Mouse (Mus musculus) ZHBTc4 (cell line): ENCODE measurements around the gene Olfr69.
"Not testable (repeated sequence)": the region's sequence is repeated elsewhere in the genome, so short reads cannot be mapped to it uniquely, and the experiment has no call there.

Experiments used
- DNase-seq: peaks from one replicate; pipeline ENCODE4 v3.0.0-alpha.2; 2011; ENCODE audit warnings: low read depth, low spot score

The Olfr69 gene

DNA sequence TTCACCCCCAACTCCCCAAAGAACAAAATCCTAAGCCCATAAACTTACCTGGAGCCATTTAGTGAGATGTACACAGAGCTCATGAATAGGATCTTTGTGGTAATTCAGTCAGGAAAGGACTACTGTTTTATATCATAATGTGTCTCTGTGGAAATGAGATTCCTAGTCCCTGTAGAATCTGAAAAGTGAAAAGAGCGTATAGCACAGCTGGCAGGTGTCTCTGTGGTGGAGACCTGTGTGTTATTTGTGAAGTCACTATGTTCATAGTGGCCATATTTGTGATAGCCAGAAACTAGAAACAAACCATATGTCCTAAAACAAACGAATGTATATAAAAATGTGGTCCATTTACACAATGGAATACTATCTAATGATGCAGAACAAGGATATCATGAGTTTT, at the start of gene Olfr69:
TSS of gene Olfr69 (minus strand) at position 101 of the 400 bp plus-strand sequence.
- no peak for DNase-seq

DNA sequence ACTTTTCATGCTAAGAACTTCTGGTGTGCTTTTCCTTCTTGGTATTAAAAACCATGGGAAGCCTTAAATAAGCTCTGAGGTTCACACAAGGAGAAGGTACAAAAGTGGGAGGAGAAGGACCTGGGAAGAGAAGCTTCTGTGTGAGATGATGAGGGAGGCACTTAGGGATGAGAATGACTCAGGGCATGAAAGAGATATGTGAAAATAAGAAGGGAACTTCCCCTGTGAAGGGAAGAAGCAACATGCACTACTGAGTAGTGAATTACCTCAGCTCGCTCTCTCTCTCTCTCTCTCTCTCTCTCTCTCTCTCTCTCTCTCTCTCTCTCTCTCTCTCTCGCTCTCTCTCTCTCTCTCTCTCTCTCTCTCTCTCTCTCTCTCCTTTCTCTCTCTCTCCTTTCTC, 43.7 kb upstream of the Olfr69 start:
- not testable (repeated sequence) for DNase-seq

DNA sequence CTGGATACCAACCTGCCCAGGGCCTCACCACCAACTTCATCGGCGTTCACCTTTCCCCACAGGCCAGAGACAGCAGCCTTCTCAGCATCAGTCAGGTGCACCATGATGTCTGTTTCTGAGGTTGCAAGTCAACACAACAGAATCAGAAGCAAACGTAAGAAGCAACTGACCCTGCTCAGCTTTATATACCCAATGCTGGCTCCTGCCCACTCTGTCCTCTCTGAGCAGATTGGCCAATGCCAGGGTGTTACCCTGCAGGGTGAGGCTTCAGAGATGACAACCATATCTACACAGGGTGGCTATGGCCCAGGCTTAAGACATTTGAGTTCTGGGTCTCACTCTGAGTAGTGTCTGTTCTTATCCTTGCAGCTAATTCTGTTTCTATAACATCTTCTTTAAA, 42.4 kb upstream of the Olfr69 start, which contains the start of gene Hbb-bt:
TSS of gene Hbb-bt (minus strand) at position 231 of the 400 bp plus-strand sequence.
- DNase-seq = no peak

DNA sequence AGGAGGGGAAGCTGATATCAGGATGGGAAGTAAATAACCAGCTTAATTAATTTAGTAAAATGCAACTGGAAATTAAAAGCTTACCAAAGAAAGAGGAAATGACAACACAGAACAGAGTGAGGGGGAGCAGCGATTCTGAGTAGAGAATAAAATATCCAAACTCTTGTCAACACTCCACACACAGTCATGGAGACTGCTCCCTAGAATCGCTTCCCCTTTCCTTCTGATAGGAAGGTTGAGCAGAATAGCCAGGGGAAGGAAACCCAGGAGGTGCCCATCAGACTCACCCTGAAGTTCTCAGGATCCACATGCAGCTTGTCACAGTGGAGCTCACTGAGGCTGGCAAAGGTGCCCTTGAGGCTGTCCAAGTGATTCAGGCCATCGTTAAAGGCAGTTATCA, 41.8 kb upstream of the Olfr69 start:
- not testable (repeated sequence) for DNase-seq

DNA sequence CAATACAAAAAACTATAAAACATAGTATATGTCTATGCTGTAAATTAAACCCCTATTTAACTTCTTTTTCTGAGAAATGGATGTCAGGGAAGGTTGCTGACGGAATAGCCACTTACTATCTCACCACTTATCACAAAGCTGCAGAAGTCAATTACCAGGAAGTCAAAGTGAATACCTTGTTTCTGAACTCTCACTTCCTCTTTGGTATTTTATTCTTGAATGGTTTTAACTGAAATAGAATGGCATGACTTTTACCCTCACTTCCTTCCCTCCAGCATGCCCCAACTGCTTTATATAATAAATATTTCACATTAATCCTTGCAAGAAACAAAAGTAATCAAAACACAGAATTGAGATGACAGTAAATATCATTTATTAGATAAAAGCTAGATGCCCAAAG, 40.8 kb upstream of the Olfr69 start:
- no peak for DNase-seq

DNA sequence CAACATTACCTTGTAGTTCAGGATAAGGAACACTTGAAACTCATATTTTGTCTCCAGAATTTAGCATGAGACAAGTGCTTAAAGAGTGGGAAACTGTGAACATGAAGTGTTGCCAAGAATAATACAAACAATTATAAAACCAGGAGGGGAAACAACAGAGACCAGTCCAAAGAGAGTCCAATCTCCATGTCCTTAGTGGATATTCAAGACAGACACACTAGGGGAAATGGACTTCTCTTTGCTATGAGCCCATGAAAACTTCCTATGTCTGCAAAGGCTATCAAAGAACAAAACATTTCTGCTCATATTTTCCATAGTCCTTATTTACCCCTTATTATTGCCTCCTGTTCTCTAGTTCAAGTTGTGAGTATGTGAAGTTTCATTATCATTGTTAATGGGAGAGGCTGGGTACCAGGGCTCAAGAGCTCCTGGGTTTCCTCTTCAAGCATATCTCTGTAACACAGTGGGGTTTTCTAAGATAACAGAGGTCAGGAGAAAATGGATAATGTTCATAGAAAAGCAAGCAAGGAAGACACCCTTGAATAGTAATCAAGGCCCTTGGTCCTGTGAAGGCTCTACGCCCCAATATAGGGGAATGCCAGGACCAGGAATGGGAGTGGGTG, 39.9 kb upstream of the Olfr69 start:
- no peak for DNase-seq

DNA sequence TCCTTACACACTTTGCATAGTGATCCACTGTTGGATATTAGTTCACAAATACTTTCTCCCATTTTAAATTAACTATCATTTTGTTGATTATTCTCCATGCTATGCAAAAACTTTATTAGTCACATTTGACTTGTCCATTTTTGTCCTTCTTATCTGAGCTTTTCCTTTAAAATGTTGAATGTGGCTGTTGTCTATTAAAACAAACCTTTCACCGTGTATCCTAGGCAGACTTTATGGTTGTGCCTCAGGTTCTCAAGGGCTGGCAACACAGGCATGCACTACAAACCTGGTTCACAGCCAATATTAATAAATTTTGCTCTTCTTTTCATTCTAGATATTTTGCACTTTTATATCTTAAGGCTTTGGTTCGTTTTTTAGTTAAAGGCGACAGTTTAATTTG, 39.4 kb upstream of the Olfr69 start:
- no peak for DNase-seq

DNA sequence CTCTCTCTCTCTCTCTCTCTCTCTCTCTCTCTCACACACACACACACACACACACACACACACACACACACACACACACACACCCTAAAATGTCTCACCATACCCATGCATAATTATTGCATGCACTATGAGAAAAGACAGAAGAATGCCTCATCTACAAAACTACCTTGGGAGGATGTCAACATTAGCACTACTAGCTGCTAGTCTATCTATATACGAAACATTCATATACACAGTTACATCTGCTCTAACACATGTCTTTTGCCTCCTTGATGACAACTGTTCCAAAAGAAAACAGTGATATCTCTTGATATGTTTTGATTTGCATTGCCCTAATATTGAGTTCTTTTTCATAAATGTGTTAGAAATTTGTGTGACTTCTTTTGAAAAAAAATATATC, 38.9 kb upstream of the Olfr69 start:
- no peak for DNase-seq

DNA sequence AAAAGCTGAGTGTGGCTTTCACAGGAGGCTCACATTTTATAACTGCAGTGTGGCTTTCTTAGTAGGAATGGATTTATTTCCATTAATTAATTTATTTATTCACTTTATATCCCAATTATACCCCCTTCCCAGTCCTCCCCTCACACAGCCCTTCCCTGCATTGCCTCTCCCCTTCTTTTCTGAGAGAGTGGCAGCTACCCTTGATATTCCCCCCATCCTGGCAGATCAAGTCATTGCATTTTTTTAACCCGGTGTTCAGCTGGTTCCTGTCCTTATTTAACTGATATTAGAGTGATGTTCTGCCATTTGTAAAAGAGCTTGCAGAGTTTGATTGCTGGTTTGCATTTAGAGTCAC, 38.4 kb upstream of the Olfr69 start:
- DNase-seq = no peak

DNA sequence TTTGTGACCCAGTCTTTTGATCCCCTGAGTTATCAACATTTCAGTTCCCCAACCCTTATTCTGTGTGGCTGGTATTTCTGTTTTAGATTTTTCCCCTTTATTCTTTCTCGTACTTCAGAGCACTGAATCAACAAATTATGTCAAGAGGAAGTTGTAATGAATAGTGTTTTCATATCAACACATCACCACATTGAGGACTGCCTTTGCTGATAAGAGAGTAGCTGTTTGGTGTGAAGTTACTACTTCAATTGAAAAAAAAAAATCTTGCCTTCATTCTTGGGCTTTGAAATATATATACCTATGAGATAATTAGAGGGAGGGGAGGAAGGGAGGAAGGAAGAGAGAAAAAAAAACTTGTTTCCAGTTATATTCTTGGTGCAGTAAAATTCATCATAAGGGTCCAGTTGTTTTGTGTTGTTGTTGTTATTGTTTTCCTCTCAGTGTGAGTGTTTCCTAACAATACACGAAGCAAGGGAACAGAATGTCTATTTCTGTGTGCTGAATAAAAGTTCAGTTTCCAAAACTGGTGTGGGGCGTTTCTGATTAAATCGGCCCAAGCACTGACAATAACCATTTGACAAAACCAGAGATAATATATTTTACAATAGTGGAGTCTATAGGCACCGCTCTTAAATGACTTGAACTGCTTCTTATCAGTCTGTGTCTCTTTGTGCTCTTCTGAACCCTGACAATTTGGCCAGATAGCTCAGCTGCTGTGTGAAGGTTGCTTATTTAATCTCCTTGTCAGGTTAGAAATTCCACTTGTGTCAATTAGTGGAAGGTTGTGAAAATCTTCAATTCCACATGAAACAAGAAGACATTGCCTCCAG, 37.8 kb upstream of the Olfr69 start:
- no peak for DNase-seq

DNA sequence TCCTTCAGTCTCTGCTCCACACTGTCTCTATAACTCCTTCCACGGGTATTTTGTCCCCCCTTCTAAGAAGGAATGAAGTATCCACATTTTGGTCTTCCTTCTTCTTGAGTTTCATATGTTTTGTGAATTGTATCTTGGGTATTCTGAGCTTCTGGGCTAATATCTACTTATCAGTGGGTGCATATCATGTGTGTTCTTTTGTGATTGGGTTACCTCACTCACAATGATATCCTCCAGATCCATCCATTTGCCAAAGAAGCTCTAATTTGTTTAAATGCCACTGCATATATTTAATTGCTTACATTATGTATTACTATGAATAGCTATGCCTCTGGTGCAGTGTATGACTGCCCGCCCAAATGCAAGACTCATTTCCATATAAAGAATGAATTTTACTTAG, 36.7 kb upstream of the Olfr69 start:
- not testable (repeated sequence) for DNase-seq

DNA sequence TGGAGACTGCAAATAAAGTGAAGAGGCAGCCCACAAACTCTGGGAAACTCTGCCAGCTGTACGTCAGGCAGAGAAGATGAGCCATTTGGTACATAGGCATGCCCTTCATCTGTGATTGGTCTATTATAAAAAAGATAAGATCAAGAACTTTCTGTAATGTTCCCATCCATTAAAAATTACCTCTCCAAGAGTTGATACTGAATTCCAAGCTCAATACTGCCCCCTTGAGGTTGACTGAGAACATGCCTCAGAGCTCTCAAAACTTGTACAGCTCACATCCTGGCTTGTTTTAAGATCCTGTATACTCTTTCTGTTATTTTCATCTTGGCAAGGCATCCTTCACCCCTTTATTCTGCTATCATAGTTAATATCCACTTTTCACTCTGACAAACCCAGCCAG, 35.5 kb upstream of the Olfr69 start:
- peak; percentile 61 for DNase-seq

DNA sequence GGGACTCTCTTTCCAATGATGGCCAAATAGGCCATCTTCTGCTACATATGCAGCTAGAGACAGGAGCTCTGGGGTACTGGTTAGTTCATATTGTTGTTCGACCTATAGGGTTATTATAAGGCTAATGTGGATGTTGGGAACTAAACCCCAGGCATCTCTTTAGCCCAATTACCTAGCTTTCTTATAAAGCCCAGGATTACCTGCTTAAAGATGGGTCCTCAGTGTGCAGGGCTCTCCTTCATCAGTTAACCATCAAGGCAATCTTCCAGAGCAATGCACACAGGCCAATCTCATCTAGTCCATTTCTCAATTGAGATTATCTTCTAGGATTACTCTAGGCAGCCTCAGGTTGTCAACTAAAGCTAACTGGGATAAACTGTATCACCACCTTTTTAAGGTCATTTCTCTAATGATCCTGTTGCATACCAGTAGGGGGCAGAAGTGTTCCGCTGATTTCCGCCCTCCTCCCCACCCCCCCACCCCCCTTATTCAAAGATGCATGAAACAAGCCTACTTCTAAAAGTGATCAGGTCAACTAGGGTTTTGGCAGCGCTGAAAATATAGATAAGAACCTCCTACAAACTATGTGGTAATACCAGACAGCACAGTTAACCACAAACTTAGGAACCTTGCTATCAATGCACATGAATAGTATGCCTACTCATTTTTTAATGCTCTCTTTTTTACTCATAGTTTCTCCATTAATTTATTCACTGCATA, 21.4 kb upstream of the Olfr69 start:
- DNase-seq = peak; percentile 7

DNA sequence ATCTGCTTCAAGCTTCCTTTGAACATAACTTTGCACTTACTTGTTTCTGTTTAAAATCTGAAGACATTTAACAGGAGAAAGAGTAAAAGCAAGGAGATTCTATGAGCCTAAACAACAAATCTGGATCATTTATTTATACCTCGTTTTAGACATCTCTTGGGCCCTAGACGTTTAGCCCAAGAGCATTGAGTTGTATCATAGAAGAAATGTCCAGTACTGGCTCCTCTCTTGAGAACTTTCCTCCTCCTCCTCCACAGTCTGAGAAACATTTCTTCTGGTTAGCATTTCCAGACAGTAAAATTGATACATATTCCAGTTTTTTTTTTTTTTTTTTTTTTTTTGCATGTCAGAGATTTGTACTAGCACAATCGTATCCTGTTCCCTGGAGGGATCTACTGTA, 20.3 kb upstream of the Olfr69 start, which contains the start of gene Olfr67:
TSS of gene Olfr67 (minus strand) at position 101 of the 400 bp plus-strand sequence.
- no peak for DNase-seq

DNA sequence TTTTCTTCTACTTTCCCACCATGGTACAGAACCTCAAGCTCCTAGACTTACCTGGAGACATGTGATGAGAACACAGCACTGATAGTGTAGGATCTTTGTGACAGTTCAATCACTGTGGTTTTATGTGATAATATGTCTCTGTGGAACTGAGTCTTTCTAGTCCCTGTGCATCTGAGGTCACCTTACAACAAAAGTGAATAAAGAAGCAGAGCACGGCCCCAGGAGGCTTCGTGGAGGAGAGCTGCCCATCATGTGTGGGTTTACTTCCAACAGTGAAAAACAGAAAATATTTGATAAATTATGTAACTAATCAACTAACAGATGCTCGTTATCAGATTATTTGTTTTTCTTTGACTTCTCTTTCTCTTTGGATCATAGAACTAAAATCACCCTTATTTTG, 8.2 kb upstream of the Olfr69 start, which contains the start of gene Olfr68:
TSS of gene Olfr68 (minus strand) at position 101 of the 400 bp plus-strand sequence.
- DNase-seq = no peak

DNA sequence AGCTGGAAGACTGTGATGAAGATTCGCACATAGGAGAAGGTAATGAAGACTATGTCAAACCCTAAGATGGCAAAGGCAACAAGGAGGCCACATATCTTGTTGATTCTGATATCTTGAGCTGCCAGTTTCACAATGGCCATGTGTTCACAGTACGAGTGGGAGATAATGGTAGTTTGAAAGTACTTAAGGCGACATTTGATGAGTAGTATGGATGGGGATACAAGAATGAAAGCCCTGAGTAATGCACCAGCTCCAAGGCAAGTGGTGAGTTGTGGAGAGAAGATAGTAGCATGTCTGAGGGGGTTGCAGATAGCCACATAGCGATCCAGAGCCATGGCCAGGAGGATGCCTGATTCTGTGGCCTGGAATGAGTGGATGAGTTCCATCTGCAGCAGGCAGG, 6.3 kb upstream of the Olfr69 start:
- not testable (repeated sequence) for DNase-seq

DNA sequence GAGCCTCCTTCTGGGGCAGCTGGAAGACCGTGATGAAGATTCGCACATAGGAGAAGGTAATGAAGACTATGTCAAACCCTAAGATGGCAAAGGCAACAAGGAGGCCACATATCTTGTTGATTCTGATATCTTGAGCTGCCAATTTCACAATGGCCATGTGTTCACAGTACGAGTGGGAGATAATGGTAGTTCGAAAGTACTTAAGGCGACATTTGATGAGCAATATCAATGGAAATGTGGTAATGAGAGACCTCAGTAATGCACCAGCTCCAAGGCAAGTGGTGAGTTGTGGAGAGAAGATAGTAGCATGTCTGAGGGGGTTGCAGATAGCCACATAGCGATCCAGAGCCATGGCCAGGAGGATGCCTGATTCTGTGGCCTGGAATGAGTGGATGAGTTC, 3.7 kb downstream of the Olfr69 start:
- DNase-seq = not testable (repeated sequence)

DNA sequence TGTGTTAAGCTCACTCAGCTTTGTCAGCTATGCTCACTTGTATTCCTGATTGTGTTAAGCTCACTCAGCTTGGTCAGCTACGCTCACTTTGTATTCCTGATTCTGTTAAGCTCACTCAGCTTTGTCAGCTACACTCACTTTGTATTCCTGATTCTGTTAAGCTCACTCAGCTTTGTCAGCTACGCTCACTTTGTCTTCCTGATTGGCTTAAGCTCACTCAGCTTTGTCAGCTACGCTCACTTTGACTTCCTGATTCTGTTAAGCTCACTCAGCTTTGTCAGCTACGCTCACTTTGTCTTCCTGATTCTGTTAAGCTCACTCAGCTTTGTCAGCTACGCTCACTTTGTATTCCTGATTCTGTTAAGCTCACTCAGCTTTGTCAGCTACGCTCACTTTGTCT, 9.2 kb downstream of the Olfr69 start:
- not testable (repeated sequence) for DNase-seq

DNA sequence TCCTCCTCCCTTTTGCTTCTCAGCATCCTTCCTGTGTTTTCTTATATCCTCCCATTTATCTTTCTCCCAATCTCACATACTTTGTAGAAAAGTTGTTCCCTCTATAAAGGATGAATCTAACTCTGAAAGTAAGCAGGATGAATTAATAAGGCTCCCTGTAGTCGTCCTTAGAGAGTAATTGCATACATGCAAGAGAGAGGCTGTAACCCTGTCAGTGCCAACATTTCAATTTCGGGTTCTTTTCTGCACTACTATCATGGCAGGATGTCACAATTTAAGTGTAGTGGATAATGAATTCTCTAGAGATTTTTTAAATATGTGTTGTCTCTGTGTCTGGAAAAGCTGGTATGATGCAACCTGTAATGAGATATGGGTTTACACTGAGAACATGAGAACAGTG, 14.2 kb downstream of the Olfr69 start, which contains the start of gene Olfr630:
TSS of gene Olfr630 (minus strand) at position 101 of the 400 bp plus-strand sequence.
- DNase-seq = no peak

DNA sequence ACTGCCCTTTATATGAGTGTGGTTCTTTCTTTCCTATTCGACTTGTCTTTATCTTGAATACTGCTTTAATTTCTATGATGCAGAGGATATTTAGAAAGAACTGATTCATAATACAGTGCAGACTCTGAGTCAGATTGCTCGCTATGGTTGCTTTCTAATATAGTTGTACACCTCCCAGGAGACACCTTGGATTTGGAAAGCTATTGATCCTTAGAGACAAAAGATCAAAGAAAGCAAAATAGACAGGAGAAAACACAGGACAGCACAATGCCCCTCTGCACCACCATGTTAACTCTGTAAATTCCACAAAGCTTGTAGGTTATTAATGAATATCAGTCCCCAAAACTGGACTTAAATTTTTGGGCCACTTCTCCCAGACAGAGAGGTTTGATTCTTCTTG, 26.6 kb downstream of the Olfr69 start, which contains the start of gene Olfr629:
TSS of gene Olfr629 (minus strand) at position 101 of the 400 bp plus-strand sequence.
- DNase-seq = no peak

DNA sequence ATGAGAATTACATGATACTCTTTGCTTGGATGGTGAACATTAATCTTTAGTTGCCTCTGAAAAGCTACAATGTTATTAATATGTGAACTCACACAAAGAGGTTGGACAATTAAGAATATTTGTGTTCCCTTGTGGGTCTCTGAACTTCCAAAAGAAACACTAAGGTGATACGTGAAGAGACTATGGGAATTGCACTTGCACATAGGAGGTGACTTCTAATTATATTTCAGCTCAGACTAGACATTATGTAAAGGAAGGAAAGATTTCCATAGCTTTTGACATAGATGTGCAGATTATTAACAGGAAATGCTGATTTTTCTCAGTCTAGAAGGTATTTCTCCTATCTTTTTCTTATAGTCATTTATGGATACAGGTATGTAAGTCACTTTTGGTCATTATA, 41.3 kb downstream of the Olfr69 start, which contains the start of gene Olfr628:
TSS of gene Olfr628 (plus strand) at position 301 of the 400 bp plus-strand sequence.
- DNase-seq = no peak

DNA sequence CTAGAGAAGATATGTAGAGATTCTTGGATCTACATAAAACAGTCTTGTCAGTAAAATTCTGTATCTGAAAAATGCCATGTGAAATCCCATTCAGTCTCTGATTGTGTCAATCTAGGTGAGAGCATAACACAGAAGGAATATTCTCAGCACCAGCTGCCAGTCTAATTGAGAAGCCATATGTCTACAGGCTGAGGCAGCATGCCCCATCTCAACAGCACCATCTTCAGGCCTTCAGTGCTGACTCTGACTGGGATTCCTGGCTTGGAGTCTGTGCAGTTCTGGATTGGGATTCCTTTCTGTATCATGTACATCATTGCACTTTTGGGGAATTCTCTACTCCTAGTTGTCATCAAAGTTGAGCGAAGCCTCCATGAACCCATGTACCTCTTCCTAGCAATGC, 55.0 kb downstream of the Olfr69 start:
- DNase-seq = not testable (repeated sequence)
